Mouse (Mus musculus): ENCODE data around the gene Sowahb.

The Sowahb gene

DNA sequence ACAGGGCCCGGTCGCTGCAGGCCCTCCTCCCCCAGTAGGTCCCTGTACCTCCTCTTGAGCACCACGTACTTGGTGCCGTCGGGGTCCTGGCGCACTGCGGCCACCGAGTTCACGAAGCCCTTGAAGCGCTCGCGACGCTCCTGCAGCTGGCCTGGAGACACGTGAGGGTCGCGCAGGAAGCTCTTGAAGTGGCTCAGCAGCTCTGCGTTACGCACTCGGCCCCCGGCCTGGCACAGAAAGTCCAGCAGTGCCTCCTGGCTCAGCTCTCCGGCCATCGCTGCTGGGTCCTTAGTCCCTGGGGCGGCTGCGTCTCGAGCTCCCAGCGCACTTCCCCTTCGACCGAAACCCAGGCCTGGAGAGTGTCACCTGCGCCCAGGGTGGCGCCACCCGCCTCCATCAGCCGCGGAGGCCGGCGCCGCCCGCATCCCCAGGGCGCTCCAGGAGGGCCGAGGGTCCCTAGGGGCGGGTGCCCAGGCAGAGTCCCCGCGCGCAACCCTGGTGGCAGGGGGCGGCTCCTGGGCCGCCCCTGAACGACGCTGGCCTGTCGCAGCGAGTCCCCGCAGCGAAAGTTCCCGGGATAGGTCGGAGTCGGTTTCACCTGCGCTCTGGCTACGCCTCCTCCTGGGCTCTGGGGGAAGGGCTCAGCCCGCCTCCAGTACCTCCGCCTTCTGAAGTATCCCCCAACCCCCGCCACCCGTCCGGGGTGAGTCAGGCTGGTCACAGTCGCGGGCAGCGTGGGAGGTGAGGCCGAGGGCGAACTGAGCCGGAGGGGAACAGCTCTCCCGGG lies at the start of gene Sowahb:
Gene Sowahb (minus strand): TSS at position 439 of the 787 bp plus-strand sequence.
- peak; percentile 46 for DNase-seq (ENCODE audit: low spot score)

DNA sequence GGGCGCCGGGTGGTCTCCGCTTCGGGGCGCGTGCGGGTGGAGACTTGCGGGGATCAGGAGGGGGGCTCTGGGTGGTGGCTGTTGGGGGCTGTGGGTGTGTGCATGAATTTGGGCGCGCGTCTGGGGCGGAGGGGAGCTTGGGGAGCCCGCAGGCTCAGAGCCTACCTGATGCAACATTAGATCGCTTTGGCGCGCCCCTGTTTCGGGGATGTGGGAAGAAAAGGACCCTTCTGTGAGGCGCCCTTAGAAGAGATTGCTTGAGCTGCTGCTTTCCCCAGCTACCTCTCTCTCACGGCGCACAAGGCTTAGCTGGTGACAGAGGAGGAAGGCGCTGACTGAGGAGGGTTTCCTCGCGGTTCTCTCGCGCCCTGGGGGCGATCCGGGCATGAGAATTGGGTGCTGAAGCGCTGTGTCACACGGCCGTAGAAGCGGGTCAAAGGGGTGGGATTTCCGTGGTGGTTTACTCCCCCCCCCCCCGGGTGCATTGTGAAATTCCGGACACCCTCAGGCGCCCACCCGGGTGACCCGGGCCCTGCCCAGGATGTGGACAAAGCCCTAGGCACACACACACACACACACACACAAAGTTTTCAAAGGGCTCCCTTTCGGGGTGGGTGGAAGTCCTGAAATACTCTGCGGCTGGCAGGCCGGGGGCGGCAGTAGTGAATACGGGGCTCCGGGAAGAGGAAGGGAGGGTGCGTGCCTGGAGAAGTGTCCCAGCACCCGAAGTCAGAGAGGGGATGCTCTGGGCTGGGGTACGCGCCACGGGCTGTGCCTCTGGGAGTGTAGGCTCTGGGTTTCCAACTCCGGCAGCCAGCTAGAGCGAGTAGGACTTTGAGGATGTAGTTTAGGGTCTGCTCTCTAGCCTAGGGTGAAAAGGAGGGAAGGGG lies 49.1 kb upstream of the Sowahb start:
- peak; percentile 64 for DNase-seq (ENCODE audit: low spot score)

DNA sequence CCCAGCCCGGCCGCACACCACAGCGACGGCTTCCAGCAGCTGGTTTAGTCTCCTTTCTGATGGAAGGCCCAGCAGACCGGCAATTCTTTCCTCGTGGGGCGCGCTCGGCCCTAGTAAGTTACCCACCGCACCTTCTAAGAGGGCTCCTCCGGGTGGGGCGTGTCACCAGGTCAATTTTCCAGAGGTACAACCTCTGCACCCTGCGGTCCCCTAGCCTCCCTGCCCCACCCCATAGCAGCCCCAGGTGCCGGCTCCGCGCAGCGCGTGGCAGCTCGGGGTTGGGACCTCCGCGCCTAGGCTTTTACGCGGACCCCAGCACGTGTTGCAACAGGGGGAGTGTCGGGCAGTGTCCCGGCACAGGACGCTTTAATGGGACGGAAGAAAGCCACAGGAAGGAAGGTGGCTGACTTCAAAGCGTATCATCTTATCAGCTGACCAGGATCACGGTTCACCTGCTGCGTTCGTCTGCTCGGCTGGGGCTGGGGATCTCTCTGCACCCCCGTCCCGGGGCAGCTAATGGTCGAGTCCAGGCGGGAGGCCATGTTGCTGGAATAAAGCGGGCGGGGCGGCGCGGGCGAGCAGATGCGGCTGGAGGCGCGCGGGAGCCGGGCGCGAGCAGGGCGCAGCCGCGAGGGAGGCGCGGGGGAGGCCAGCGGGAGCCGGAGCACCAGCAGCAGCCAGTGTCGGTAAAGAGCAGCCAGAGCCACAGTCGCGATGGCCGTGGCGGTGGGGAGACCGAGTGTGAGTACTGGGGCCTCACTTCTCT lies 48.2 kb upstream of the Sowahb start, which contains the start of gene Sept11:
Gene Sept11 (plus strand): TSS at position 581 of the 766 bp plus-strand sequence.
- DNase-seq (ENCODE audit: low spot score), result peak; percentile 92

DNA sequence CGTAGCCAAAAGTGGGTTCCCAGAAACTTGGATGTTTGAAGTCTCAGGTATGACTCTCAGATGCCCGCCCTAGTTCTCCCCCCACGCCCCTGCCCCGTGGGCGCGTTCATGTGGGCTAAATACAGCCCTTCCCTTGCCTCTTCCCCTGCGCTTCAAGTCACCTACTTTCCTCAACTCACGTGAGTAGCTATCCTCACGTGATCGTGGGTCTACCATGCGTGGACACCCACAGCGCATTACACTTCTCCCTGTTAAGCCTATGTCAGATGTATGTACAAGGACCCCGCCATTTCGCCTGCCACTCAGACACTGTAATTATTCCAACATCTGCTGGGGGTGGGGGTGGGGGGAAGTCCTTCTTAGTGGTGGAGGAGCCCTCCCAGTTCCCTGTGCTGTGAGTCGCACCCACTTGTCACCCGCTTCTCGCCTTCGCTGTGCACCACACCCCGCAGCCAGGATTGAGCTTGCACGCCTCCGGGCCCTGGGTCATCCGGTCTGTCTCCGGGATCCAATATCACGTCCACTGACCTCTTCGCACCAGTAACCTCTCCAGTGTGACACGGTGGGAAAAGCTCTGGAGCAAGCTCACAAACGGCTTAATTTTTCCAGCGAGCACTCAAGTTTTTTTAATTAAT lies 47.4 kb upstream of the Sowahb start:
- DNase-seq (ENCODE audit: low spot score), result peak; percentile 48

DNA sequence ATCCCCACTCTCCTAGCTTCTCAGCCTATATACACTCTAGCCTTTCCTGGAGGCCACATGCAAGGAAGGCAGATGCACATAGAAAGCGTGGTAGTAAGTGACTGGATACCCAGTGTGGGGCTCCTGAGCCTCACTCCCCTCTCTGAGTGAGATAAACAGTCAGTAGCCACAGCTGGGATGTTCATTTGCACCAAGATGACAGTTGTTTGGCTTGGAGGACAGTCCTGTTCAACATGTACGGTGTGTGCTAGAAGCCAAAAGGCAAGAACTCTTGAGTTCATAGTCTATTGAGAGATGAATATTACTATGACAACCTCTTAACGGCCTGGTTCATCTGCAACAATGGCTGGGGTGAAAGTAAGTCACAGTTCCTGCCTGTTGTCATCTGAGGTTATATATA lies 46.4 kb upstream of the Sowahb start:
- DNase-seq (ENCODE audit: low spot score), result no peak

DNA sequence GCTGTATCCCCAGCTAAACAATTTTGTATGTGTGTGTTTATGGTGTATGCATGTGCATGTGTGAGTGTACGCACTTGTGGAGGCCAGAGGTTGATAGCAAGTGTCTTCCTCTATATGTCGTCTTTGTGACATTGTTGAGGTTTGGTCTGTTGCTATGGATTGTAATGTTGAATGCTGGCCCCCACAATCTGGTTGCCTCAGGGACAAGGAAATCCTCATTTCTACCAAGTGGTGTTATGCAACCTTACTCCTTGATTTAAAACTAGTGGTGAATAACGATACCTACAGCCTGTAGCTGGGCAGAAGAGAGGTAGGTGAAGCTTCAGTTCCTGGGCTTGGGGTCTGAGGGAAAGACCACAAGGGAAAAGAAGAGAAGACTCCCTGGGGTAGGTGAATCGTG lies 41.1 kb upstream of the Sowahb start:
- no peak for DNase-seq (ENCODE audit: low spot score)

DNA sequence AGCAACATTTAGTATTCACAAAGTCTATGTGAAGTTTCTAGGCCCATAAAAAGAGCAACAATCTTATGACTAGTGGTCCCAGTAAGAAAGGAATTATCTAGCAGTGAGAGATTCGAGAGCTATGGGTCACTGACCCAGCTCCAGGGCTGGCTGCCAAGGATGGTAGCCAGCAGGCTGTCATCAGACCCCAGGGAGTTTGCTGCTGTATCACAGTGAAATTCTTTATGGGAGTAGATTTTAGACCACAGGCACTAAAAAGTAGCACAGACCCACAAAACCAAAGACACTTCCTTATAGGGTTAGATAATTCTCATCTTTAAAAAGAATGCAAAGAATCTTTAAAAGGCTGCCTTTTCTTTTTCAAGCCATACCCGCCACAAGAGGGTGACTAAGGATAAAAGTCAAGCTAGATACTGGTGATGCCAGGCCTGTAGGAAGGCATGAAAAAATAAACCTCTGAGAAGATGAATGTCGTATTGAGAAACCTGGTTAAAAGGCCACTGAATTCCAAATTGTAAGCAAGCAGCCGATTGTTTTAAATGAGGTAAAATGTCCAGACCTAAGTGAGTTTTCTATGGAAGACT lies 40.3 kb upstream of the Sowahb start:
- no peak for DNase-seq (ENCODE audit: low spot score)

DNA sequence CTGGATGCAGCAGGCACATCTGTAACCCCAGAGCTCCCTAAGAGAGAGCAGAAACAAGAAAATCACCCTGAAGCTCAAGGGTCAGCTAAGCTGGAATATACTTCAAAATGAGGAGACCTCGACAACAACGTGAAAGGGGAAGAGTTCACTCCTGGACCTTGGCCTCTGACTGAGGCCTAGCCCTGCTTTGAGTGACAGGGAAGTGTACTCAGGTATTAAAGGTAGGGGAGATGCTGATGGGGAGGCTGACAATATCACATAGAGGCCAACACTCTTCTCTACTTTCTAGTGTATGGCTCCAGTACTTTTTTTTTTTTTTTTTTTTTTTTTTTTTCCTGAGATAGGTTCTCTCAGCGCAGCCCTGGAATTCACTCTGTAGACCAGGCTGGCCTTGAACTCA lies 34.8 kb upstream of the Sowahb start:
- no peak for DNase-seq (ENCODE audit: low spot score)

DNA sequence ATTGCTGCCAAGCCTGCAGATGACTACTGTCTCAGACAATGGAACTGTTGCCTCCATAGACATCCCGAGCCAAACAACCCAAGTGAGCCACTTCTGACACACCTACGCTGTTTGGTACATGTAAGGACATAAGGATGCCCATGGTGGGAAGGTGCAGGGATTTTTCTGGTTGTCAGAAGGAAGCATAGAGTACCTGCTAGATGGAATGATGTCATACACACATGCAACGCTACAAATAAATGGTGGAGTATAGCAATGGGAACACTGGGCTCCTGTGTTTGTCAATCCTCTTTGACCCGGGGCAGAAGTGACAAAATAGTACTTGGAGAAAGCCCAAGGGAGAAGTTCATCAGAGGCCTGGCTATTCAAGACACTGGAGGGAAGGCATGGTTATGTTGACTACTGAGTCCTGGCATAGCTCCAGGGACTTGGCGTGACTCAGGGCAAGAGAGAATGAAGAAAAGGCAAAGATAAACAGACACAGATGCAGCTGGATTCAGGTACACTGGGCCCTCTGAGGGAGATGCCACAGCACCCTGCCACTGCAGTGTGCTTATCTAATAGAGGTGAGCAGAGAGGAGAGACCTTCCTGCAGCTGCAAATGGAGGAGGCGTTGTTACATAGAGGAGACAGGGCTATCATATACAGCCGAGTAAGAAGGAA lies 33.0 kb upstream of the Sowahb start:
- no peak for DNase-seq (ENCODE audit: low spot score)

DNA sequence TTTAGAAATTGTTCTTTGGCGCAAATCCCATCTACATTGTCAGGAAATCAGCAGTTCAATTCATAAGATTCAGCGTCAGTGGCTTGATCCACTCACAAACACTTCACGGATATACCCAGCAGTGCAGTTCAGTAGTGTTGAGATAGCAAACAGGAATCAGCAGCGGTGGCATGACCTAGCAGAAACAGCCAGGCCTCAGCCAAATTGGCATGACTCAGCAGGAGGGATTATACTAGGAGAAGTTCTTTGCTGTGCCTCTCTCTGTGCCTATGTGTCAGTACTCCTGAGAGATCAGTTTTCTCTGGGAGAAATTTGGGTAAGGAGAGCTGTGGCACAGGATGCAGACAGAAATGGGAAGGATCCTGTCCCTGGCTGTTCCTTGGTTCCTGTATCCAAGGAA lies 16.0 kb upstream of the Sowahb start:
- DNase-seq (ENCODE audit: low spot score), result no peak

DNA sequence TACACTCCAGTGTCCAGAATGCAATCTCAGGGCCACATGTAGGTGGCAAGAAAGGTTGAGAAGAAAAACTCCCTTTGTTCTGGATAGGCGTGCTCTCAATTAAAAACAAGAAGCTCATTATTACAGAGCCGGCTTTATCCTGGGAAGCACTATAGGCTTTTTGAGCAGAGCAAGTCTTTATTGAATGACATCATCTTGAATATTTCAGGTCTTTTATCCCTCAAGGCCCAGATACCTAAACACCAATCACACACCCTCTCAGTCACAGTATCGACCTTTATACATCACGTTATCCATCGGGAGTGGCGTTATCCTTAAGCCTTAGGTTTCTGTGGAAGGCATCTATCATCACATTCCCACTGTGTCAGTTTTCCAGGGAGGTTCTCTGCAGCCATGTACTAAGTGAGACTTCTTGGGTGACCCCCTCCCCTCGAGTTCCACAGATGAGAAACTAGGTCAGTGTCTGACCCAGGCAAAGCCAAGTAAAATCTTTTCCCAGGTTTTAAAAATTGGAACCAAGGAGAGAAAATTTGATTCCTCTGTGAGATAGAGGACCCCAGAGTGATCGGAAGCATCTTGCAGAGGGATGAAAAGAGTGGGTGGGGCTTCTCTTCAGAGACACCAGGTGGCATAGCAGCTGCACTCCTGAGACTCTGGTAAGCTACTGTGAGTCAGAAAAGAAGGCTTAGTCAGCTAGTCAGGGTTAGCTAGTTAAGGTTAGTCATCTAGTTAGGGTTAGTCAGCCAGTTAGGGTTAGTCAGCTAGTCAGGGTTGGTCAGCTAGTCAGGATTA lies 9.0 kb upstream of the Sowahb start:
- DNase-seq (ENCODE audit: low spot score), result no peak

DNA sequence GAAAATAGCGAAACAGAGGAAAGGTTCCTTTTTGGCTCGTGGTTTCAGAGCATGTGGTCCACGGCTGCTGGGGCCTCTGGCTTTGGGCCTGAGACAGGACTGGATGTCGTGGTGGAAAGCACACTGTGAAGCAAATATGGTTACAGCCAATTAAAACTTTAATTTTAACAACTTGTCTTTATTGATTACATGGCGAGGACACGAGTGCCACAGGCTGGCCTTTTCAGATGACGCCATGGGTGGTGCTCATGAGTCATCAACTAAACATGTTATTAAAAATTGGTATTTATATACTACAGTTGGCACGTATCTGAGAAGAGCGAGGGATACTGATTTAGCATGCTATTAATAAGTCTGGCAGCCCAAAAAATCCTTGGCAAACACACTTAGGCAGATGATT lies 7.1 kb upstream of the Sowahb start:
- no peak for DNase-seq (ENCODE audit: low spot score)

DNA sequence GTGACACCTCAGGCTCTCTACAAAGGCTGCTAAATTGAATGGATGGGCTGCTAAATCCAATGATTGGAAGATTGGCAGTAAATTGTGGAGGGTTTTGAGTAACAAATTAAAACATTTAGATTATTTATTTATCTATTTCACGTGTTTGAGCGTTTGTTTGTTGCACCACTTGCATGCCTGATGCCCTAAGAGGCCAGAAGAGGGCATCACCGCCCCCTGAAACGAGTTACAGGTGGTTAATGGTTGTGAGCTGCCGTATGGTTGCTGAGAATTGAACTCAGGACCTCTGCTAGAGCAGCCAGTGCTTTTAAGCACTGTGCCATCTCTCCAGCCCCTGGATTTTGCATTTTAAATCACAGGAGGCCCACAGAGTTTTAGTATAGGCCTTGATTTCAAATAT lies 6.2 kb upstream of the Sowahb start:
- no peak for DNase-seq (ENCODE audit: low spot score)

DNA sequence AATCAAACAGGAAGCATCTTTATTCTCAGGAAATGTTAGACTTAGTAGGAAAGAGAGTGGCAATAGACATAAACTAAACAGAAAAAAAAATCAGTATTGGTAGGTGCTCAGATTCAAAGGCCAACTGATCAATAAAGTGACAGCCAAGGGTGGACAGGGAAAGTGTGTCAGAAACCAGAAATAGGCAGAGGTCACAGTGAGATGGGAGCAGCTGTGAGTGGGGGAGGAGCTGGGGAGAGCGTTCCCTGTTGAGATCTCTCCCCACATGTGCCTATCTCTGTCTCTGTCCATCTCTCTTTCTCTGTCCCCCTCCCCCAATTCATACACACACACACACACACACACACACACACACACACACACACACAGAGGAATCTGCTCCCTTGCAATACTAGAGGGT lies 5.1 kb upstream of the Sowahb start:
- DNase-seq (ENCODE audit: low spot score), result no peak

DNA sequence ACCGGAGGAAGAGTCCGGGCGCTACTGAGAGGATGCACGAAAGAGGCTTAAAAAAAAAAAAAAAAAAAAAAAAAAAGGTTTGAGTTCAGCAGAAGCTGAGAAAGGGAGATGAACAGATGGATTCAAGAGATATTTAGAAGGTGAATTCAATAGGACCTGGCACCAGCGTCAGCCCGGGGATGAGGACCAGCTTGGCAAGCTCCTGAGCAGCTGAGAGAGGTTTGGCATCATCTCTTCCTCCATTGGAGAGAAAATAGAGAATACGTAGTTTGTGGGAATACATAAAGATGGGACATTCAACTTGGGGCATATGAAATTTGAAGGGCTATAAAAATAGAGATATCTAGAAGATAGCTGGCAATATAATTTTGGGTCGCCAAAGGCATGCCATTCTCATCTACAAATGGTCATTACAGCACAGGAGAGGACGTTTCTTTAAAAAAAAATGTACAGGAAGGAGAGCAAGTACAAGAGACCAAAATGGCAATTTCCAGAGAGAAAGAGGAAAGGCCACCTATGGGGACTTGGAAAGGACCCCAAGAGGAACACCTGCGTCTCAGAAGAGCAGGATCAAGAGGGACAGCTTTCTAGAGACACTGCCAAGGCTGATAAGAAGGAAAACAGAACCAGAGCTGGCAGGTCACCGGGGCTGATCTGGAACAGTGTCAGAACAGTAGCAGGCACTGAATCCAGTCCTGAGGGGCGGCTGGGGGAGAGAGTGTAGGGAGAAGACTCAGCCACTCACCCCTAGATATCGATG lies 3.8 kb upstream of the Sowahb start:
- no peak for DNase-seq (ENCODE audit: low spot score)

DNA sequence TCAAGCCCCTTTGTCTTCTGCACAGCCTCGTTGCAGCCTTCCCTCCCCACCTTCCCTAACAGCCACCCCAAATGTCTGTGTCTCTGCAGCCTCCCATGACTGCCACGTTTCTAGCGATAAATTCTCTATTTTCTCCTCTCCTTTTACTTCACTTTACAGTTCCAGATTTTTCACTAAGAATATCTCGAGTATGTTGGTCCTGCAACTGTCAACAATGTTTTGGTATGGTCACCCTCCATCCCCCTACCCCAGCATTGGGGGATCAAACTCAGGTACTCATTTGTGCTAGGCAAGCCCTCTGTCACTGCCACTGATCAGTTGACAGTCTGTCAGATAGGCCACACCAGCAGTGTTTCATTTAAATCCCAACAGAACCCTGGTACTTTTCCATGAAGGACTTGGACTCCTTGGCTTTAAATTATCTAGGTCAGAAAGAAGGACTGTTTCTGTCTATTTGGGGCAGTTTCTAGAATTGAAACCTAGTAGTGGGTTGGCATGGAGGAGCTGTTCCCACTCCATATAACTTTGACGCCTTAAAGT lies 1.6 kb upstream of the Sowahb start:
- DNase-seq (ENCODE audit: low spot score), result no peak

DNA sequence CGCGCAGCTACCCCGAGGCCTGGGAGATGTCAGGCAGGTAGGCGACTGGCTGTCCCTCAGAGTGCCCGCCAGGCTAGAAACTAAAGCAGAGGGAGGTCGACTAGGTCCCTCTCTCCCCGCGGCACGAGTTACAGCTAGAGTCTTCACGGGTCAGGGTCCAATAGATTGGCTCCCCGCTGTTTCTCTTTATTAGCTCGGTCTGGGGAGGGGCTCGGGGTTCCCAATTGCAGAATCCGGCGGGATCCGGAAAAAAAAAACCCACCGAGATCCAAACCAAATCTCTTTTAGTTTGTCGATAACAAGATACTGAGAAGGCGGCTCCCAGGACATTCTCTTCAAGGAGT lies 521 bp upstream of the Sowahb start:
- no peak for DNase-seq (ENCODE audit: low spot score)

DNA sequence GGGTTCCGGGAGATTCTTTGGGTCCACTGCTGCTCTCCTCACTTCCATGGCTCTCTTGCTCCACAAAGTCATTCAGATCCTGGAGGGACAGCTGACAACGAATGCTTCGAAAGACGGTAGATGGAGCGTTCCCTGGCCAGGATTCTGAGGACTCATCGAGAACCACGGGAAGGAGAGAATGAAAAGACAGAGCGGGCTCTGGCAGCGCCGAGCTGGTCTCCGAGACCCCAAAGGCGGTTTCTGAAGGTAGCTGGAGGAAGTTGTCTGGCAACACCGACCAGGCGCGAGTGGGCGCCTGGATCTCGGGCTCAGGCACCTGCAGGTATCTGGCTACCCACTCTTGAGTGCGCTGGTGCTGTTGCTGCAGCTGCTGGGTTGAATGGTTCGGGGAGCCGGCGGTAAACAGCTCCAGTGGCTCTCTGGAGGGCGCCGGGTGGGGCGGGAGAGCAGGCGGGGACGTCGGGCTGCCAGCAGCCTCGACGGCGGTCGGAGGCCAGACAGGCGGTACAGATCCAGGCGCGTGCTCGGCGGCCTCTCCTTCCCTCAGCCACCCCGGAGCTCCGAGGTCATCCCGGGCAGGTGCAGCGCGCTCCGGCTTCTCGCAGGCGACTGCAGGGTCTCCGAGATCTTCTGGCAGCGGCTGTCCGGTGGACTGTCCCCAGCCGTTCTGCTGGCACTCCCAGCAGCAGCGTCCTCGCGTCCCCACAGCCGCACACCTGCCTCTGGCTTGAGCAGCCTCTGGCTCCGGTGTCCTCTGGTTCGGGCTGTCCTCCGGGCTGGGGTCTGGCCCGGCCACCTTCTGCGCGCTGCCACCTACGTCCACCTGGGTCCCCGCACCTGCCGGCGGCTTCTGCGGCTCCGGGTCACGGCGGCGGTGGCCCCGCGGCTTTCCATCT lies 886 bp downstream of the Sowahb start:
- DNase-seq (ENCODE audit: low spot score), result peak; percentile 31
